Mouse (Mus musculus) layer of hippocampus, adult 9-10 months (tissue): ENCODE data around the gene Gdpd1.
A peak's percentile ranks its signal among the peaks of the same experiment; 100 is the strongest.
"Not testable (repeated sequence)": the region's sequence is repeated elsewhere in the genome, so short reads cannot be mapped to it uniquely, and the experiment has no call there.

Source experiments
- DNase-seq: peaks from one replicate; pipeline ENCODE4 v3.0.0; 2022; ENCODE audit warnings: low spot score

Gene Gdpd1

GRCm38 (mm10) chr11:87073866-87074440 lies at the start of gene Gdpd1:
TSS of gene Gdpd1 (minus strand) at chr11:87074062.
- DNase-seq: peak; percentile 68

DNA sequence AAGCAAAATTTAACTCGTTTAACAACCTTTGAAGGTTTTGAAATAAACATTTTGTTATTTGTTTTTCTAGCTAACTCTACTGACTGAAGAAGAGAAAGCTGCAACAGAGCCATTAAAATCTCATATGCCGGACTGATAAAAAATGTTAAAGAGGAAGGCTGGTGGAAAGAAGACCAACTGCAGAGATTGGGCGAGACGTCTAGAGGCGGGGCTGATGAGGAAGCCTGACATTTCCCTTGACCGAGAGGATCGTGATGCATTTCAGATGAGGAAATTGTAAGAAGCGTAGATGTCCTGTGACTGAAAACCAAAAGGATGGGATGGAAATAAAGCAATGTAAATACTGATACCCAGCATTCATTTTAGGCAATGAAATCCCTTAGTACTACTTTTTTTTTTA lies 48.0 kb upstream of the Gdpd1 start:
- no peak for DNase-seq

DNA sequence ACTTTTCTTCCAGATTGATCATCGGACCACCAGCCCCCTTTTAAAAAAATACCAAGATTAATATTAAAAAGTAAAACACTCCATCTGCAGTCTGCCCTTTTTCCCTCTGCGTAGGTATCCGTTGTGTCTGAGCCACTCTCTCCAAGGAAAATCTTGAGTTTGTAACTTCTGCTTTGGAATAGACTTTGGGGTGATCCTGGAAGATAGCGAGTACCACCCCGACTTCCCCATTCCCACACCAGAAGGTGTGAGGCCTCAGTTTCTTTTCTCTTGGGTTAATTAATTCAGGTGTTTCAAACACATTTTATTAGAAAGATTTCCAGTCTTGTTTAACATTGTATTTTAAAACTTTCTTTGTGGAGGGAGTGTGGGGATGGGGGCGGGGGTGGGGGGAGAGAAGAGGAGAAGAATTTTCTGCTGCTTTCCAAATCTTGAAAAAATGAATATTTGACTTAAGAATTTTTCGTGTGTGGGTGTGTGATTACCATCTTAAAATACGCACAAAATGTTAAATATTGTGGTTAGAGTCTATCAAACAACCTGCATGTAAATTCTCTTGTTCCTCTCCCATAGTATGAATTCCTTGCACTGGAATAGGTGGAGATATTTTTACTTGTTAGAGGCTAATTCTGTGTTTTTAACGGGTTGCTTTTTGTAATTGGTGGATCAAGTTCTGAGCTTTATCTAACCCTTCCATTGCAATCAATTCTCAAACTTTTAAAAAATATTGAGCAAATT lies 36.5 kb upstream of the Gdpd1 start:
- no peak for DNase-seq

DNA sequence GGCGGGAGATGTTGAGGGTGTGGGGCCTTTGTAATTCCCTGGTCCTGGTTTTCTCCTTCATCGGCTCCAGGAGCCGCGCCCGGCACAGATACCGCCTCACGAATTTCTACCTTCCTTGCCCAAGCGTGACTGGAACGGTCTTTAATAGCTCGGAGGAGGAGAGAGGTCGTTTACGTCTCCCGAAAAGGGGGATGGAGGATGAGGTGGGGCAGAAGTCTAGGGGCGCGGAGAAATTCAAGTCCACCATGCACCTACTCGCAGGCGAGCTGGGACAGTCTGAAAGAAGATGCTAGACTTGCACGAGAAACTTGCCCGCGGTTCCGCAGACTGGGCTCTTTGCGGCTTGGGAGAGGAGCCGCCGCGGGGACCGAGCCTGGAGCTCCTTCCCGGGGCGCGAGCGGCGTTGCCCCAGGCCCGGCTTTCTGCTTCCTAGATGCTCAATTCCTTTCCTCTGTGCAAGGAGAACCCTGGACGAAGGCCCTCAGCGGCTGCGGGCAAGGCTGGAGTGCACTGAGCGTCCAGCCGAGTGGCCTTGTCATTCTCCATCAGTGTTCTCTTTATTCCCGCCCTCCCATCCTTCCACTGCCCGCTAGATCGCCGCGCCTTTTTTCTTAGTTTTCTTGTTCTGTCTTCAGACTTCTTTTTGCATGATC lies 35.8 kb upstream of the Gdpd1 start:
- DNase-seq: no peak

DNA sequence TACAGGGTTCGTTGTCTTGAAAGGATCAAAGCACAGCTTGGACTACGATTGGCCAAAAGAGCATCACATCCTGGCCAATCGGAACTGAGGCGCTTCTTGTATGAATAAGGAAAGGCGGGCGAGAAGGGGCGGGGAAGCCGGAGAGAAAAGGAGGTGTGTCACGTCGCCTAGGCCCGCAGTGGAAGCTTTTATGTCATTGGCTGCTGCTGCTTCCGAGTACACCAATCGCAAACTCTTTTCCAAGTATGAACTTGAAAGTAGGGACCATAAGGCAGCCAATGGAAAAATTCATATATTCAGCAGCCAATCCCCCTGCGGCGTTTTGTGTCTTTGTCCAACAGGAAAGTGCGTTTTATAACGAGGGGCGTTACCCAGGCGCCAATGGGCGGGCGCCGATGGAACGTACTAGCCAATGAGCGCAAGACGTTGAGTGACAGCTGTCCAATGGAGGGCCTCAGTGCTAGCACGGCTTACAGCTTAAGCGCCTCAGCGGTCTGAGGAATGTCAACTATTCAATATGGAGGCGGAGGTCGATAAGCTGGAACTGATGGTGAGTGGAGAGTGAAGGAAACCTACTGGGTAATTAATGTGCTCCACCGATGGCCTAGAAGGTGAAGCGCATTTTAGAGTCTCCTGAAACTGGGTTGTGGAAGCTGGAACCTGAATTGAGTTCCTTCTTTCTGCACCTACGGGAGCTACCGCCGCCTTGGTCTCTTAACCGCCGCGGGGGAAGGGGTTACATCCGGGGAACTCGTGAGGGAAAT lies 35.1 kb upstream of the Gdpd1 start, which contains the start of gene Ska2:
Ska2 (plus strand) TSS at position 480 of the 764 bp plus-strand sequence.
- peak; percentile 98 for DNase-seq

DNA sequence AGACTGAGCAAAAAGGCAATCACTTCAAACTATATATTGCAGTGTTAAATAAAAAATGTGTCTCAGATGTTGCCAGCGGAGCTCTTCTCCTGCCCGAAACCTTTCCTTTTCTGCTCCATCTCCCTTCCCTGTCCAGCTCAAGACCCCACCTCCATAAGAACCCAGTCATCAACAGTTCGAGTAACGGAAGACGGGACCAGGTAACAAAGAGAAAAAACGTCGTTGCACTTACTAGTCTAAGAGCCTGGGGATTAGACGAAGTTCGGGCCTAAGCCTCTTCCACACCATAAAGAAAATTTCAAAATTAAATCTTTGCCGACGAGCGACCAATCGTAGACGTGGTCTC lies 34.5 kb upstream of the Gdpd1 start, which contains the start of gene Prr11:
Prr11 (minus strand) TSS at position 300 of the 346 bp plus-strand sequence.
- DNase-seq: no peak

DNA sequence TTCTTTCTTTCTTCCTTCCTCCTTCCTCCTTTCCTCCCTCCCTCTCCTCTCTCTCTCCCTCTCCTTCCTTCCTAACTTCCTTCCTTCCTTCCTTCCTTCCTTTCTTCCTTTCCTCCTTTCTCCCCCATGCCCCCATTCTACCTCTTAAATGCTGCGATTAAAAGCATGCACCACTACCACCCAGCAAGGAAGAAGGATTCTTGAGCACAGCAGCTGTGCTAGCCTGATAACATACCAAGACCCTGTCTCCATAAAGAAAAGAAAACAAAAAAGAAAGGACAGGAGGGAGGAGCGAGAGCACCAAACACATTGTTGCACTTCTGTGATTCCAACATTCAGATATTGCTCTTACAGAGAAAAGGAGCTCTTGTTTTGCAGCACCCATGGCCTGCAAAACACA lies 13.3 kb upstream of the Gdpd1 start:
- no peak for DNase-seq

GRCm38 (mm10) chr11:87086290-87086984 lies 12.6 kb upstream of the Gdpd1 start, which contains the start of gene Smg8:
TSS of gene Smg8 (minus strand) at chr11:87086774.
- DNase-seq: peak; percentile 67

- DNase-seq: no peak
Observed at GRCm38 (mm10) chr11:87085461-87085860, 11.6 kb upstream of the Gdpd1 start.

DNA sequence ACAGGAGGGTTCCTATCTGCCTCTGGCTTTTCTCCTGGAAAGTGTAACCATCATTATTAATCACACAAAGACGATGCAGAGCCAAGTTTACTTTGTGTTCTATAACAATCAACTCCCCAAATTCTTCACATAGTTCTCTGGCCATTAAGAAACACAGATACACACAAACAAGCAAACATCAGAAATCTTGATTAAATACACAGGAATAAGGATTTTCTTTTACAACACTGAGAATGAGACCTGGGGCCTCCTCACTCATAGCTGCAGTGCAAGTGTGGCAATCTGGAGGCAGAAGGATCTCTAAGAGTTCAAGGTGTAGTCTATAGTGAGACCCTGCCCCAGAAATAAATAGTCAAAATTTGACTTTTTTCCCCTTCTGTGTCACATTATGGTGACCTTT lies 9.8 kb upstream of the Gdpd1 start:
- no peak for DNase-seq

GRCm38 (mm10) chr11:87073343-87073865 lies 458 bp downstream of the Gdpd1 start:
- DNase-seq: peak; percentile 30

- DNase-seq: no peak
Observed at GRCm38 (mm10) chr11:87062087-87062486, 11.8 kb downstream of the Gdpd1 start.

- DNase-seq: no peak
Observed at GRCm38 (mm10) chr11:87060410-87060809, 13.5 kb downstream of the Gdpd1 start.

DNA sequence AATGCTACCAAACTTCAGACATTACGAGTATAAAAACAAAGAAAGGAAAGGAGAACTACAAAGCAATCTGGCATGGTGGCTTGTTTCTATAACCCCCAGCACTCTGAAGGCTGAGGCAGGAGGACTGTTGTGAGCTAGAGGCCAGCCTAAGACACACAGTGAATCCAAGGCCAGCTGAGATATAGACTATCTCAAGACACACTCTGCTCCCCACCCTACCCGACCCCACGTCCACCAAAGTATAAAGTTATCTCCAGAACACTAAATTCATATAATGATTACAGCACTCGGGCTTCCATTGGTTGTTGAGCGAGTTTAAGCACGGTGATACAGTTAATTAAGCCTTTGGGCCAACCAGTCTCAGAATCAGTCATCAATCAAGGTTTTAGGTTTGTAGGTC lies 17.6 kb downstream of the Gdpd1 start:
- DNase-seq: no peak

DNA sequence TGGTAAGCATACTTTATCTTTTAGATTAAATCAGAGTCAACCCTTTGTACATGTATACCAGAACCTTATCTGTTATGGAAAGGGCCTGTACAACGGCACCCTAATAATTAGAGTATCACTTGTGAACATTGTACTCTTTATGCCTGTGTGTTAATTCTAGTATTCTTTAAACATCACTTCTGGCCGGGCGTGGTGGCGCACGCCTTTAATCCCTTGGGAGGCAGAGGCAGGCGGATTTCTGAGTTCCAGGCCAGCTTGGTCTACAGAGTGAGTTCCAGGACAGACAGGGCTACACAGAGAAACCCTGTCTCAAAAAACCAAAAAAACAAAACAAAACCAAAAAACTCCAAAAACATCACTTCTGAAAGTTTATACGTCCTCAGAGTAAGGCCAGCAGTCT lies 25.0 kb downstream of the Gdpd1 start:
- not testable (repeated sequence) for DNase-seq

GRCm38 (mm10) chr11:87046968-87047367 lies 26.9 kb downstream of the Gdpd1 start:
- no peak for DNase-seq

GRCm38 (mm10) chr11:87043052-87043451 lies 30.8 kb downstream of the Gdpd1 start:
- DNase-seq: no peak

DNA sequence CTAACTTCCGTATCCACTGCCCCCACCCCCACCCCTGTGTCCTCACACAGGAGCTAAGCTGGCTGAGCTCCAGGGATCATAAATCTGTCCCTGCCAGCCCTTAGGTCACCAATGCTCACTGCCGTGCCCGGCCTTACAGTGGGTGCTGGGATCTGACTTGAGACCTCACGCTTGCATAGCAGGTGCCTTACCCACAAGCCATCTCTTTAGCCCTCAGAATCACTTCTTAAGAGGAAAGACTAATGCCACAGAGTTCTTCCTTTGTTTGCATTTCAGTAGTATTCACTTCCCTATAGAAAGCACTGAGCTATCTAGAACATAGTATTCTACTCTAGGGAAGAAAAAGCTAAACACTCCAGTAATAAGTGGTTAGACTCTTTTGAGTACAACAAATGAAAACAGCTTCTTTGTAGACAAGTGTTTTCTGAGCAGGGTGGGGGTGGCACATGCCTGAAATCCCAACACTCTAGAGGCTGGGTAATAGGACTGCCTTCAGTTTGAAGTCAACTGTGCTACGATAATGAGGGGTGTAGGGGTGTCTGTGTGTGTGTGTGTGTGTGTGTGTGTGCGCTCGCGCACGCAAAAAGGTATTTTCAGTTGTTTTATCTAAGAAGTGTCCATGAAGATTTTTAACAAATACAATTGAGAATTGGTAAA lies 34.4 kb downstream of the Gdpd1 start:
- DNase-seq: no peak

DNA sequence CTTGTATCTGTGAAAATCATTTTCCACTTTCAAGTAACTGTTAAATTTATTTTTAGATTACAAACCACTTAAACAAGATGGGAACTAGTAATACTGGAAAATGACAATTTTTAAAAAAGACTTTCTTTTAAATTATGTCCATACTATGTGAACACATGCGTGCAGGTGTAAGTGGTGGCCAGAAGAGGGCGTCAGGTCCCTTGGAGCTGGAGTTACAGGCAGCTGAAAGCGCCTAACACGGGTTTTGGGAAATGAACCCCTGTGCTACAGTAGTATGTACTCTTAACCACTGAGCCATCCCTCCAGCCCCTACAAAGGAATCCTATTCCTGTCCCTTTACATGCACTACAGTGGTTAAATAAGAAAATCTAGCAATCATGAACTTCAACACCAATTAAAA lies 37.7 kb downstream of the Gdpd1 start:
- no peak for DNase-seq

- no peak for DNase-seq
Observed at GRCm38 (mm10) chr11:87028212-87028611, 45.6 kb downstream of the Gdpd1 start.
